Mouse (Mus musculus) layer of hippocampus, postnatal 25 days (tissue): ENCODE data around the gene Fam187a. TPM values are rescaled to one million over a fixed set of nuclear protein-coding genes. Genes with fewer than 3 reads are reported as not detected.

Source experiments
- DNase-seq, 2 experiments: peaks; one replicate each; pipeline ENCODE4 v3.0.0; 2022; ENCODE audit warnings: mixed read lengths in 2 of 2, low spot score in 1 of 2; ENCODE audit errors: extremely low spot score in 1 of 2
- total RNA-seq, 2 experiments: library from RNA; stranded (reverse); gene quantifications; 2 replicates each; pipeline ENCODE4 v1.2.3; 2021

Fam187a gene
- total RNA-seq, 2 experiments from 2014 or later: 0.22 TPM; not detected in 1

GRCm38 (mm10) chr11:102893015-102893651, 8.2 kb downstream of the Fam187a start:
- DNase-seq: no peak

- no peak for DNase-seq
Observed at GRCm38 (mm10) chr11:102894716-102895115, 9.7 kb downstream of the Fam187a start.

GRCm38 (mm10) chr11:102895779-102896178, 10.8 kb downstream of the Fam187a start:
- DNase-seq: no peak

- DNase-seq: no peak
Observed at GRCm38 (mm10) chr11:102896641-102897040, 11.7 kb downstream of the Fam187a start.

GRCm38 (mm10) chr11:102898408-102898807, 13.4 kb downstream of the Fam187a start:
- no peak for DNase-seq

GRCm38 (mm10) chr11:102900763-102901162, 15.8 kb downstream of the Fam187a start, which contains the start of gene Gfap:
Gfap (minus strand) TSS chr11:102900912.
- peak; percentile 77 to 93 for DNase-seq

GRCm38 (mm10) chr11:102901199-102901598, 16.2 kb downstream of the Fam187a start:
- no peak for DNase-seq

GRCm38 (mm10) chr11:102902107-102902506, 17.1 kb downstream of the Fam187a start:
- DNase-seq: no peak

- DNase-seq: peak in 1 of 2 experiments; percentile 0
Observed at GRCm38 (mm10) chr11:102903654-102904053, 18.7 kb downstream of the Fam187a start.

- no peak for DNase-seq
Observed at GRCm38 (mm10) chr11:102911376-102911775, 26.4 kb downstream of the Fam187a start.

GRCm38 (mm10) chr11:102915380-102915779, 30.4 kb downstream of the Fam187a start:
- no peak for DNase-seq

GRCm38 (mm10) chr11:102918077-102918476, 33.1 kb downstream of the Fam187a start:
- no peak for DNase-seq

GRCm38 (mm10) chr11:102921491-102921890, 36.5 kb downstream of the Fam187a start:
- DNase-seq: no peak

GRCm38 (mm10) chr11:102924557-102925350, 39.8 kb downstream of the Fam187a start, which contains the start of gene Kif18b:
Kif18b (minus strand) TSS chr11:102925124.
- DNase-seq: peak; percentile 78 to 85

- DNase-seq: no peak
Observed at GRCm38 (mm10) chr11:102925351-102925717, 40.4 kb downstream of the Fam187a start.

- DNase-seq: no peak
Observed at GRCm38 (mm10) chr11:102930672-102931071, 45.7 kb downstream of the Fam187a start.

- no peak for DNase-seq
Observed at GRCm38 (mm10) chr11:102936272-102936671, 51.3 kb downstream of the Fam187a start.

Other genes starting within 250 kb of the Fam187a start
- gene Meioc, start 221.5 kb upstream of the Fam187a start, total RNA-seq: not detected
- gene Ccdc43, start 187.4 kb upstream of the Fam187a start, total RNA-seq: 10 to 100 TPM; 35.5 to 38.1 TPM
- 100 to 1,000 TPM; 186 to 205 TPM for gene Adam11, start 123.7 kb upstream of the Fam187a start, total RNA-seq
- 1 to 10 TPM; 5.7 to 6.3 TPM for gene Gjc1, start 65.5 kb upstream of the Fam187a start, total RNA-seq
- 1 to 10 TPM; 5.6 to 7.5 TPM for gene Higd1b, start 49.3 kb upstream of the Fam187a start, total RNA-seq
- 100 to 1,000 TPM; 125 to 134 TPM for gene Eftud2, start 4.2 kb upstream of the Fam187a start, total RNA-seq
- gene Ccdc103, start 4.0 kb upstream of the Fam187a start, total RNA-seq: 1 to 10 TPM; 2.1 to 2.4 TPM
- 100 to 1,000 TPM; 260 to 321 TPM for gene Gfap, start 15.7 kb downstream of the Fam187a start, total RNA-seq
- under 1 TPM; 0.35 to 0.44 TPM for gene Kif18b, start 40.0 kb downstream of the Fam187a start, total RNA-seq
- gene C1ql1, start 61.5 kb downstream of the Fam187a start, total RNA-seq: 10 to 100 TPM; 20.7 to 24.6 TPM
- 100 to 1,000 TPM; 153 to 166 TPM for gene Nmt1, start 143.0 kb downstream of the Fam187a start, total RNA-seq
- 100 to 1,000 TPM; 106 to 109 TPM for gene Dcakd, start 143.2 kb downstream of the Fam187a start, total RNA-seq
- 10 to 100 TPM in 1 of 2 experiments, 1 to 10 TPM in 1; 9.1 to 10.2 TPM for gene Plcd3, start 216.5 kb downstream of the Fam187a start, total RNA-seq
- 10 to 100 TPM; 79.5 to 90.4 TPM for gene Acbd4, start 216.5 kb downstream of the Fam187a start, total RNA-seq
- gene Hexim1, start 231.1 kb downstream of the Fam187a start, total RNA-seq: 10 to 100 TPM; 52.3 to 53.3 TPM
- 10 to 100 TPM; 13.2 to 14.7 TPM for gene Hexim2, start 247.3 kb downstream of the Fam187a start, total RNA-seq